Mouse (Mus musculus) heart, adult 8-10 months (tissue): ENCODE measurements around the gene Cobl. TPM values are rescaled to one million over a fixed set of nuclear protein-coding genes. Genes with fewer than 3 reads are reported as not detected.

ENCODE experiments used
- DNase-seq: peaks from one replicate; pipeline ENCODE4 v3.0.0; 2022; ENCODE audit warnings: low spot score
- total RNA-seq, 4 experiments: library from RNA; stranded (reverse); gene quantifications; 2 replicates each; pipeline ENCODE4 v1.2.4; 2022

The Cobl gene
- total RNA-seq, 4 experiments from 2014 or later: 14.8 to 24.4 (median 22.2) TPM

- no peak for DNase-seq
These were observed 20.5 kb downstream of the Cobl start for GRCm38 (mm10) chr11:12444215-12444614.

- DNase-seq: no peak
These were observed 21.1 kb downstream of the Cobl start for GRCm38 (mm10) chr11:12443614-12444013.

GRCm38 (mm10) chr11:12443185-12443584, 21.6 kb downstream of the Cobl start:
- DNase-seq: no peak

GRCm38 (mm10) chr11:12442283-12442682, 22.5 kb downstream of the Cobl start:
- DNase-seq: no peak

GRCm38 (mm10) chr11:12435905-12436304, 28.9 kb downstream of the Cobl start:
- no peak for DNase-seq

GRCm38 (mm10) chr11:12435018-12435417, 29.7 kb downstream of the Cobl start:
- no peak for DNase-seq

GRCm38 (mm10) chr11:12434597-12434996, 30.2 kb downstream of the Cobl start:
- DNase-seq: peak; percentile 6

- DNase-seq: no peak
These were observed 32.8 kb downstream of the Cobl start for GRCm38 (mm10) chr11:12431911-12432310.

GRCm38 (mm10) chr11:12430231-12431041, 34.3 kb downstream of the Cobl start:
- DNase-seq: no peak

- no peak for DNase-seq
These were observed 38.0 kb downstream of the Cobl start for GRCm38 (mm10) chr11:12426746-12427145.

GRCm38 (mm10) chr11:12424205-12424604, 40.6 kb downstream of the Cobl start:
- no peak for DNase-seq

GRCm38 (mm10) chr11:12421183-12421582, 43.6 kb downstream of the Cobl start:
- no peak for DNase-seq

- no peak for DNase-seq
These were observed 44.6 kb downstream of the Cobl start for GRCm38 (mm10) chr11:12420146-12420545.

- no peak for DNase-seq
These were observed 47.9 kb downstream of the Cobl start for GRCm38 (mm10) chr11:12416899-12417298.

GRCm38 (mm10) chr11:12415329-12415728, 49.4 kb downstream of the Cobl start:
- no peak for DNase-seq

GRCm38 (mm10) chr11:12411950-12412349, 52.8 kb downstream of the Cobl start:
- no peak for DNase-seq

GRCm38 (mm10) chr11:12411075-12411807, 53.5 kb downstream of the Cobl start:
- DNase-seq: no peak

- DNase-seq: peak; percentile 12
These were observed 55.3 kb downstream of the Cobl start for GRCm38 (mm10) chr11:12409463-12409862.

GRCm38 (mm10) chr11:12407834-12408233, 56.9 kb downstream of the Cobl start:
- no peak for DNase-seq

GRCm38 (mm10) chr11:12399903-12400302, 64.9 kb downstream of the Cobl start:
- no peak for DNase-seq

- DNase-seq: no peak
These were observed 68.6 kb downstream of the Cobl start for GRCm38 (mm10) chr11:12396196-12396595.

GRCm38 (mm10) chr11:12394701-12395100, 70.1 kb downstream of the Cobl start:
- no peak for DNase-seq

- peak; percentile 29 for DNase-seq
These were observed 70.6 kb downstream of the Cobl start for GRCm38 (mm10) chr11:12394151-12394550.
